Mouse (Mus musculus) kidney, postnatal 10 days (tissue): Measurements from ENCODE around the gene Strn3.
A peak's percentile ranks its signal among the peaks of the same experiment; 100 is the strongest.
"Not testable (repeated sequence)": the region's sequence is repeated elsewhere in the genome, so short reads cannot be mapped to it uniquely, and the experiment has no call there.

ENCODE experiments used
- DNase-seq: peaks from one replicate; pipeline ENCODE4 v3.0.0; 2021; ENCODE audit warnings: mixed read lengths

The Strn3 gene

DNA sequence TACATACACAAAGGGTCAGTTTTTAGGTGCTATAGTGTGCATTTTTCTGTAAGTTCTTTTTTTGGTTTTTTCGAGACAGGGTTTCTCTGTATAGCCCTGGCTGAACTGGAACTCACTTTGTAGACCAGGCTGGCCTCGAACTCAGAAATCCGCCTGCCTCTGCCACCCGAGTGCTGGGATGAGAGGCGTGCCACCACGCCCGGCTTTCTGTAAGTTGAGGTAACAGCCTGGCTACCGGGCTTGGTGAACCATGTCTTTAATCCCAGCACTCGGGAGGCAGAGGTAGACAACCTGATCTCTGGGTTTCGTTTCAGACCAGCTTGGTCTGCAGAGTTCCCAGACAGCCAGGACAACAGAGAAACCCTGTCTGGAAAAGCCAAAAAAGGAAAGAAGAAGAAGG lies 1.2 kb upstream of the Strn3 start:
- DNase-seq = peak; percentile 22

DNA sequence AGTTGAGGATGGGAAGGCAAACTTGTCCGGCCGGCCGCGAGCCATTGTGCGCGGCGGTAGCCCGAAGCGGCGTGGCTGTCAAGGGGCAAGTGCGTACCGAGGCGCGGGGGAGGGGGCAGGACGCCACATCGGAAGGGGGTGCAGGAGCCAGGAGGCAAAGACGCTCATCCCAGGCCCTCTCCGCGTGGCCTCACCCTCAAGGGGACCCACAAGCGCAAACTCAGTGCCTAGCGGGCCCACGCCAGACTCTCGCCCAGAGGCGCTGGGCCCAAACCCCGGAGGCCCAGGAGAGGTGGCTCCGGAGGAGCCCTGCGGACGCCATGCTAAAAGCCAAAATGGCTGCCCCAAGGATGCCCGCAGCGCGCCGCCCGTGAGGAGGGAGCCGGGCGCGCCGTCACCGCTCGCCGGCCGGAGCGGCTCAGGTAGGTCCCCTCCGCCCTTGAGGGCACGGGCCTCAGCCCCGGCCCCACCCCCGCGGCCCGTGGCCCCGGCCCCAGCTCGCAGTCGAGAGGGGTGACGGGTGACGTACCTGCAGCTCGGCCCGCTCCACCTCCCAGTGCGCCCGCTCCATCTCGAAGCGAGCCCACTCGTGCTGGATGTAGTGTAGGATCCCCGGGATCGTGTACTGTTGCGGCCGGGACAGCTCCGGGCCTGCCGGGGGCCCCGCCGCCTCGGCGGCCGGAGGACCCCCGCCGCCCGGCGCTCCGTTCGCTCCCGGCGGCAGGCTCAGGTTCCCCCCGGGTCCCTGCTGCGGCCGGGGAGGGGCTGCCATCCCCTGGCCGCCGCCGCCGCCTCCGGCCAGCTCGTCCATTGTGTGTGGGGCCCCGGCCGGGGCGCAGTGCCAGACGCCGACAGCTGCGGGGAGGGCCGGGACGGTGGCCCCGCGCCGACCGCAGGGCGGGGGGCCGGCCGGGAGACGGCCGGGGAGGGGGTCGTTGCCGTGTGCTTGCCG lies 528 bp downstream of the Strn3 start, which contains the start of gene Ap4s1:
Ap4s1 (plus strand) TSS at position 141 of the 952 bp plus-strand sequence.
- DNase-seq = peak; percentile 80

DNA sequence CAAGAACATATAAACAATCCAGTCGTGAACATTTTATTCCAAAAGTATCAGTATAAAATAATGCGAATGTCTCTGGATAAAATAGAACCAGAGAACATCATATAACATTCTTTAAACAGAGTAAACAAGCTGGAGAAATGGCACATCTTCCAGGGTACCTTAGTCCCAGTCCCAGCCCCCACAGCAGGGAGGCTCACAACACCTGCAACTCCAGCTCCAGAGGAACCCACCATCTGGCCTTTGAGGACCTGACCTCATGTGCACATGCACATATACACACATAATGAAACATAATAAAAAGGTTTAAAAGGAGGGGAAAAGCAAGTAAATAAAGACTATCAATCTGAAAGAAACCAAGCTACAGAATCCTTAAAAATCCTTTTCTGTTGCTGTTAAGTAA lies 3.2 kb downstream of the Strn3 start:
- no peak for DNase-seq

DNA sequence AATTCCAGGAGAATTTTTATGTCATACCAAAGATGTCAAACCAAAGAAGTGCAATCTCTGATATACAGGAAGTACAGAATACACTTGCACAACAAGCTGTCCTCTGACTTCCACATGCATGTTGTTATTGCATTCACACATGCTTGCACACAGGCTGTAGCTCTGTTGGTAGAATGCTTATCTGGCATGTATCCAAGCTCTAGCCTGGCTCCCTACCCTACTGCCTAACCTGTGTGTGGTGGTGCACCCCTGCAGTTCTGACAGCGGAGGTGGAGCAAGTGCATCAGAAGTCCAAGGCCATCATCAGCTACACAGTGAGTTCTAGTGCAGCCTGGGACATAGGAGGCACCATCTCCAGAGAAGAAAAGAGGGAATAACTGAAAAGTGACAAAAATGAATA lies 12.9 kb downstream of the Strn3 start:
- peak; percentile 36 for DNase-seq

DNA sequence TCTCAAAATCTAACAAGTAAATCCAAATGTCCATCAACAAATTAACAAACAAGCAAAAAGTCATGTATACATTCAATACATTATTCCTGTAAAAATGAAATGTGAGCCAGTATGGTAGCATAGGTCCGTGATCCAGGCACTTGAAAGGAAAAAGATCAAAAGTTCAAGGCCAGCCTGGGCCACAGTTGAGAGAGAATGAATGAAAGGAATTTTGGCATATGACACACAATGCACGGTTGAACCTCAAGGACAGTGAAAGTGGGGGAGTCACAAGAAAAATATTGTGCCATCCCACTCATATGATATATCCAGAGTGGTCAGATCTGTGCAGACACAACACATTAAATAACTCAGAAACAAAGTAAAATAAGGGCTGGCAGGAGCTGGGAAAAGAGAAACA lies 15.3 kb downstream of the Strn3 start:
- DNase-seq = no peak

DNA sequence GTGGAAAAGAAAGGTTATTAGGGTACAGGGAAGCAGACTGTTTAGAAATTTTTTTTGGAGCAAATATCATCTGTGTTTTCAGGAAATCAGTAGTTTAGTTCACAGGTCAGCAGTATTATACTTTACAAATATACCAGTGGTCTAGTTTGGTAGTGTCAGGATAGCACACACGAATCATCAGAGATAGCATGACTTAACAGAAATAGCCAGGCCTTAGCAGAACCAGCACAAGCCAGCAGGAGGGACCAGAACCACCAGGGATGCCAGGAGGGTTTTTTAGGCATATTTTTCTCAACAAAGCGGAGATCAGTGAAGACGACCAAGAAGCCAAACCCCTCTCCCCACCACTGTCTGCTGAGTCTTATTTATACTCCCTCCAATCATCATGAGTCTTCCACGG lies 18.4 kb downstream of the Strn3 start:
- no peak for DNase-seq

DNA sequence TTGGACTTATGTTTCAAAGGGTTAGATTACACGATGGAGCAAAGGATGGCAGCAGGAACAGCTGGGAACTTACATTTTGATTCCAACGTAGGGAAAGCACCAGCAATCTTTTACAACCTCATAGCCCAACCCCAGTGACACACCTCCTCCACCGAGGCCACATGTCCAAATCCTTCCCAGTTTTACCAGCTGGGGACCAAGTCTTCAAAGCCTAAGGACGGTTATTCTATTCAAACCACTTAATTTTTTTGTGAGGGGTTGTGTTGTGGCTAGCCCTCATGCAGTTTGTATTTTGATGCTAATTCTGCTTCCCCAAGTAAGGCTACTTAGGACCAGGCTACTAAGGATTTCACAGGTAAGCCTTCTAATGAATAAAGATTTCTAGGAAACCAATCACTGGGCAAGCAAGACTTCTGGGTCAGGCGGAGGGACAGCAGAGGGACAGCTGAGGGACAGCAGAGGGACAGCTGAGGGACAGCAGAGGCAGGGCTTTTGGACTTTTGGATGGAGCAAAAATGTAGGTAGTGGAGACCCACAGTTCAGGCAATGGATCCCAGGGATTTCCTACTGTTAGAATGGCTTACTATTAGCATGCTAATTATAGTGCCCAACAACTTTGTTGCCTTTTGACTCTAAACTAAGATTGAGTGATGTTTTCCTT lies 20.3 kb downstream of the Strn3 start:
- no peak for DNase-seq

DNA sequence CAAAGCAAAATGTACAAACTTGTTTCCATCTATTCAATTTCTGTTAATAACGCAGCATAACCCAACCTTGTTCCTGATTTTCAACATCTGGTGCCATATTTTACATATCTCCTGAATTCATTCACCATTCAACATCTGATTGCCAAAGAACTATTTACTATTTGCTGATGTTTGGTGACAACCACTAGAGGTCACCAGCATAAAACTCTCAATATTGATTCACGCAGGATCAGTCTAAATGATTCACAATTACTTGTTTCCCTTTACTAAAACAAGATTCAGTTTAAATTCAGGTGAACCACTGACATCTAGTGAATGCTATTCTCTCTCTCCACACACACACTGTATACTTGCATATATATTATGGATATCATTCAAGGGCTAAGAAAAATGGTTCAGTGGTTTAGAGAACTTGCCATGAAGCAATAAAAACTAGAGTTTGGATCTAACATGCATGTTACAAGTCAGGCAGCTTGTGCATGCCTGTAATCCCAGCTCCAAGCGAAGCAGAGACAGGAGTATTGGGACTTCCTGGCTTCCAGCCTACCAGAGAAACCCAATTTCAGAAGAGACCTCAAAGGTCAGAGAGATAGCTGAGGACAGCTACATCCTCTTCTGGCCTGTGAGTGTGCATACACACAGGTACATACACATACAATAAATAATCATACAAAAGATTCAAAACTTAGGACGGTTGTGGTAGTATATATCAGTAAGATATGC lies 24.8 kb downstream of the Strn3 start:
- no peak for DNase-seq

DNA sequence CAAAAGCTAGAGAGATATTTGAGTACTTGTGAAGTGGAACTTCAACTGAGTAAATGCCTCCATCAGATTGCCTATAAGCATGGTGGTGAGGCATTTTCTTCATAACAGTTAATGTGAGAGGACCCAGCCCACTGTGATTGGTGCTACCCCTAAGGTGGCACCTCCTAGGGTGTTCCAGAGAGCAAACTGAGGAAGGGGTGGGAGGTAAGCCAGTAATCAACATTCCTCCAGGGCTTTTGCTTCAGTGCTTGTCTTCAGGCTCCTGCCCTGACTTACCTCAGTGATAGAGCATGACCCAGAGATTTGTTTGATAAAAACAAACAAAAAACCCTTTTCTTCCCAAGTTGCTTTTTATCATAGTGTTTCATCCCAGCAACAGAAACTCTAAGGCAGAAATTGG lies 27.8 kb downstream of the Strn3 start:
- no peak for DNase-seq

DNA sequence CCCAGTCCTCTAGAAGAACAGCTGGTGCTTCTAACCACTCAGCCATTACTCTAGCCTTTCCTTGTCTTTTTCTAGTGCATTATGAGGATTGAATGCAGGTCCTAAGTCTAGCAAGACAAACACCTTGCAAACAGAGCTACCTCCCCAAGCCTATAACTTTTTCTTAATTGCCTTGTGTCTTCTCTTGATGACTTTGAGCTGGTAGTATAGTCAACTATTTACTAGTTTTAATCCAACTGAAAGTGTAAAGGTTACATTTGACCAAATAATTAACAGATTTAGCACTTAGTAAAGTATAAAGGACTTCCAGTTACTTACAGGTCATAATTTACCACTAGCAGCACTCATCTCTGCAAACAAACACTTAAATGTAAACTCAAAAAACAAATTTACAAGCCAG lies 28.7 kb downstream of the Strn3 start:
- no peak for DNase-seq

DNA sequence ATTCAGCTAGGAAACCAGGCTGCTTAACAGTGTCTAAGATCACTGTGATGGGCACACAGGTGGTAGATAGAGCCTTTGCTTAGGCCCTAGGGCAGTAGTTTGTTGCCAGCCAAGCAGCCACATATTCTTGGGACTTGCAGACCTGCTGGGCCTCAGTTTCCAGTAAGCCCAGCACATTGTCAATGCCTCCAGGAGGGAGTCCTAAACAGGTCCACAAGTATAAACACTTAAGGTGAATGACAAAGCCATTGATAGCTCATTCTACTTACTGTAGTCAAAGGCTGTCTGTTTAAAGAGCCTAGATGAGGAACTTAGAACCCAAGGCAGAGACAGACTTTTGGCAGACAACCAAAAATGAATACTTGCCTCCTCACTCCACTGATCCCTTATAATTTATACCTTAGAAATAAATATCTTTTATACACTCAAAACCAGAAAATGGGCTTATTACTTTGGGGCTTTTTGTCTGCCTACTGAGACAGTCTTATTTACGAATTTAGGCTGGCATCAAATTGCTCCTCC lies 35.7 kb downstream of the Strn3 start:
- DNase-seq = no peak

DNA sequence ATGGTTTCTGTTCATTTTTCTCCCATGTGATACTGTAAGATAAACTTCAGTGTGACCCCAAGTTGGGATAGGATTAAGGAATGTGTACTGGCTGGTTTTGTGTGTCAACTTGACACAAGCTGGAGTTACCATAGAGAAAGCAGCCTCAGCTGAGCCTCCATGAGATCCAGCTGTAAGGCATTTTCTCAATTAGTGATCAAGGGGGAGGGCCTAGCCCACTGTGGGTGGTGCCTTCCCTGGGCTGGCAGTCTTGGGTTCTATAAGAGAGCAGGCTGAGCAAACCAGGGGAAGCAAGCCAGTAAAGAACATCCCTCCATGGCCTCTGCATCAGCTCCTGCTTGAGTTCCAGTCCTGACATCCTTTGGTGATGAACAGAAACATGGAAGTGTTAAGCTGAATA lies 42.3 kb downstream of the Strn3 start:
- not testable (repeated sequence) for DNase-seq

DNA sequence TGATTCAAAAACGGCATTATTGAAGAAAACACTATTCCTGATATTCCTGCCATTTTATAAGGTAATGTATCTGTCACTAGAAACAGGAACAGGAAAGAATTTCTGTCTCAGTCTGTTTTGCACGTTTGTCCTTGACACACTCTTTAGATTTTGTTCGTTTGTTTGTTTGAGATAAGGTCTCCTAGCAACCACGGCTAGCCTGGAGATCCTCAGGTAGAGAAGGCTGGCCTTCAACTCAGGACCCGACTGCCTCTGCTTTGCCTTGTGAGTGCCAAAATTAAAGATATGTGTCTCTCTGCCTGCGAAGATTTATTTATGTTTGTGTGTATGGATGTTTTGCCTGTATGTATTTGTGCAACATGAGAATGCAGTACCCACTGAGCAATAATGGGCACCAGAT lies 49.8 kb downstream of the Strn3 start:
- no peak for DNase-seq

DNA sequence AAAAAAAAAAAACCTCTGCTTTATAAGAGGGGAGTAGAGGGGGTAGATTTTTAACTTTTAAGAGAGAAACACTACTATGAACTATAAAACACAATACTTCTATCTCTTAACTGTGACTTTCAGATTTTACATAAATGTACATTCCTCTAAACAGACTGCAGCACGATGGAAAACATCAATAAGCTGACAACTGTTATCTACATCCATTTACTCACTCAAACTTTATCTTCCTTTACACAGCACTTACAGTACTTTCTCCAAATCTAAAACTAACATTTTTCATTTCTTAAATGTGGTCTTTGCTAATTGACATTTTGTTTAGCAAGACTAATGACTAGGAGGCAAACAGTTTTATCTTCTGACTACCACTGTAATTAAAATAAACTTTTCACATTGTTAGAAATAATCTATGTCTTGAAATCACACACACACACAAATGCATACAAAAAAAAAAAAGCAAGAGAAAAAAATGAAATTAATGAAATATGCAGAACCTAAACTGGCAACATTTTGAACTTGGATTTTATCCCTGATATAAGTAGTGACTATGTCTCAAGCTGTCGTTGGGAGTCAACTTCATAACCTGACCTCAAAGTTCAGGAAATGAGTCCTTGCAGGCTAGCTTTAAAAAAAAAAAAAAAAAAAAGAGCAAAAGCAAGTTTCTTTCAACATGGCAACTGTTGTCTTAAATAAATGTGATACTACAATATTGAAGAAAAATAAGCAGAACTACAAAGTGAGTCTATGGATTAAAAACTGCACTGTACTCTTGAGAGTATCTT lies 54.8 kb downstream of the Strn3 start:
- no peak for DNase-seq

DNA sequence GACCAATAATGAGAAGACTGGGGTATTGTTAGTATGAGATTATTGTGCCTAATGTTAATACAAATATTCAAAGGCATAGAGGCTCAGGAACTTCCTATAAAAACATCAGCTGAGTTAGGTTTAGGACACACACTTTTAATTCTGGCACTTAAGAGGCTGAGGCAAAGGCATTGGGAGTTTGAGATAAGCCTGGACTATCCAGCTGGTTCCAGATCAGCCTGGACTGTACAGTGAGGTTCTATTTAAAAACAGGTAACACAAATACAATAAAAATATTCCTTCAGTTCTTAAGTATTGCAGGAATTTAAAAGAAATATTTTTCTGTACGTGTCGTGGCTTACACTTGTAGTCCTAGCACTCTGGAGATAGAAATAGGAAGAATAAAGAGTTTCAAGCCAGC lies 55.4 kb downstream of the Strn3 start:
- no peak for DNase-seq

DNA sequence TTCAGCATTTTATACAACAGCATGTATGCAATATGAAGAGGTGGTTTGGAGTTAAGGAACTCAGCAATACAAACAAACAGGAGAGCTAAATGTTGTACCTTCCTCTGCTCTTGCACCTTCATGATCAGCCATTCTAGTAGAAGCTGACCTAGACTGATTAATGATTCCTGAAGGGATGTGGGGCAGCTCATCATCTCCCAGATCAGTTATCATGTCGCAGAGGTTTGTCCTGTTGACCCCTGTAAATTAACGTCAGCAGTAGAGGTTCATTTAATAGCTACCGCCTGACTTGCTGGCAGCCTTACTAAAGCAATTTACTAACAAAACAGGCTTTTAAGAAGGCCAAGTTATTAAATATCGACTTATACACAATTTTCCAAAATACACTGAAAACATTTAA lies 58.2 kb downstream of the Strn3 start:
- no peak for DNase-seq

DNA sequence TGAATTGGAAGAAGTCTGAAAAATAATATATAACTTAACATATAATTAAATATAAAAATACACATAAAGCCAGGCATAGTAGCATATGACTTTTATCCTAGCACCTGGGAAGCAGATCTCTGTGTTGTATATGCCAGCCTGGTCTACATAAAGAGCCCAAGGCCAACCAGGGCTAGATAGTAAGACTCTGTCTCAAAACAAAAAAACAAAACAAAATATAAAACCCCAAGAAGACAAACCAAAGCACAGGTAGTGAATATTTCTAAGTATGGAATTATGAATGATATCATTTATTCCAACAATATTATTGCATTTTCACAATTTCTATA lies 68.4 kb downstream of the Strn3 start:
- DNase-seq = no peak

DNA sequence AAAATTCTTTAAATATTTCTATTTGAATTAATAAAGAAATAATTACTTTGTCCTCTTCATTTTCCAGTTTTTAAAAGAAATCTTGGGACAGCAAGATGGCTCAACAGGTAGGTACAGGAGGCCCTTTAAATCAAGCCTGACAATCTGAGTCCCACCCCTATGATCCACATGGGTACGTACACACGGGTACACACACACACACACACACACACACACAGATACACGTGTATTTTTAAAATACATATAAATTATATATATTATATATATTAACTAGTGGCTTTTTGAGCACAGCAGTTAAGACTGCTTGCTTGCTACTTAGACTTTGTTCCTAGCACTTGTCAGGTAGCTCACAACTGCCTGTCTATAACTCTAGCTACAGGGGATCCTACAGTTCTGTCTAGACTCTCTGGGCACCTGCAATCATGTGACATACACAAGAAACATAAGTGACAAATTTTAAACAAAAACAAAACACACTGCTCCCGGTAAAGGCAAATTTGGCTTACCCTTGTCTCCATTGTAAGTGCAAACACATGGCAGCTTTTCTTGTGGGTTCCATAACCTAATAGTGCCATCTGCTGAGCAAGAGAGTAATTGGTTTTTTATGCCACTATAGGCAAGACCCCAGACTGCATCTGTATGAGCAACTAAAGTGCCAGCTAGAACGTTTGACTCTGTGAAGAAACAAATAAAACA lies 68.9 kb downstream of the Strn3 start:
- no peak for DNase-seq

DNA sequence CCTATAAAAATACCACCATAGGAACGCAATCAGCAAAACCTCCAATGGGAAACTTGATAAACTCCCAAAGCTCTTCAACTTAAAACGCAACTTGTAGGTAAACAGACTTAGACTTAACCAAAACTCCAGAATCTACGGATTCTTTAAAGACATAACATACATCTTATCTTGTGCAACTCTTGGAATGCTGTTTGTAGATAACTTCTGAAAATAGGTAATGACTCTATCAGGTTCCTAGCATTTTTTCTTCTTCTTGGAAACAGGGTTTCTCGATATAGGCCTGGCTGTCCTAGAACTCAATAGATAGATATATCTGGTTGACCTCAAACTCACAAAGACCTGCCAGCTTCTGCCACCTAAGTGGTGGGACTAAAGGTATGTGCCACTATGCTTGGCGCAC lies 70.5 kb downstream of the Strn3 start:
- no peak for DNase-seq

DNA sequence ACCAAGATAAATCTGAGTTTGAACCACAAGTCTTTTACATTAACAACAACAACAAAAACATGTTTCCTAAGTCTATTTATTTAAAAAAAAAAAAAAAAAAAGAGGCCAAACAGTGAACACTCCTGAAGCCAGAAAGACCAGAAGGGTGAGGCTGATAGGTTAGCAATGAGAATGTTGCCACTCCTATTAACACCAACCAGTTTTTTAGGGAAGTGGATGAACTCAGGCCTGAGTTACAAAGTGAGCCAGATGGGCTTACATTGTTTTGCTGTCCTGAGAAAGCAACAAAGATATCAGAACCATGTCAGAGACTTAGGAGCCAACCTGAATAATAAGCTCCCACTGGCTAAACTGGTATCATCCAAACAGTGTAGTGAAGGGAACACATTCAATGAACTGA lies 71.1 kb downstream of the Strn3 start:
- DNase-seq = no peak

DNA sequence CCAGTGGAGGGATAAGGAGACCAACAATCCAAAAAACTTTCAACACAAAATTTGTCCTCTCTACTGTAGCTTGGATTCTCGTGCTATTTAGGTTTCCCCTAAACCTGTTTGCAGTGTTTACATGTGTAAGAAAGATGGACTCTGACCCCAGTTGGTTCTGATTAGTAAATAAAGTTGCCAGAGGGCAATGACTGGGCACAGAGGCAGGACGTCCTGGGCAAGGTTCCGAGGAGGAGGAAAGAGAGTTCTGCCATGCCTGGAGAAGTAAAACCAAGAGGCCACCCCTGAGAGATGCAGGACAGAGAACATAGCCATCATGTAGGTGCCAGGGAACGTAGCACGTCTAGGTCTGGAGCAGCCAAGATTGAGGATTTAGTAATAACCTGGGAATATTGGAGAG lies 79.3 kb downstream of the Strn3 start:
- DNase-seq = no peak

DNA sequence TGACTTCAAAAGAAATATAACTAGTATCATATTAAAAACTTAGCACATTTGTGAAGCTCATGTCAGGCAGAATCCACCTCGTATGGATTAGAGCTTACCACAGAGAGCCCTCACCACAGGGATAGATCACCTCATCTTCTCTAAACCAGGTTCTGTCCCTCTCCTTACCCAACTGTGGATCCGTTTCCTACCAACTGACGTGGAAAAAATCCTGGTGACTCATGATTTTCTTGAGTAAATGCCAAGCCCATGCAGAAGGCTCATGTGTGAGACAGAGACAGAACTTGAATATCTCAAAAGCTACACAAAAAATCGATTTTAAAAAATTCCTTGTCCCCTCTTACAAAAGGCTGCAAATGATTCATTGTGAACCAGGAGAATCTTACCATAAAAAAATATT lies 85.6 kb downstream of the Strn3 start:
- DNase-seq = no peak
